Mouse (Mus musculus) kidney, postnatal 10 days (tissue): ENCODE data around the gene Slc36a3.
"Not testable (repeated sequence)": the region's sequence is repeated elsewhere in the genome, so short reads cannot be mapped to it uniquely, and the experiment has no call there.

Source experiments
- DNase-seq: peaks from one replicate; pipeline ENCODE4 v3.0.0; 2021; ENCODE audit warnings: mixed read lengths

Slc36a3 gene

GRCm38 (mm10) chr11:55141502-55141901 is 10.0 kb downstream of the Slc36a3 start:
- no peak for DNase-seq

- DNase-seq: no peak
Measured at GRCm38 (mm10) chr11:55137646-55138045, 13.9 kb downstream of the Slc36a3 start.

GRCm38 (mm10) chr11:55136770-55137547 is 14.5 kb downstream of the Slc36a3 start:
- no peak for DNase-seq

GRCm38 (mm10) chr11:55134871-55135270 is 16.6 kb downstream of the Slc36a3 start:
- no peak for DNase-seq

- DNase-seq: no peak
Measured at GRCm38 (mm10) chr11:55134407-55134806, 17.1 kb downstream of the Slc36a3 start.

- no peak for DNase-seq
Measured at GRCm38 (mm10) chr11:55133204-55133603, 18.3 kb downstream of the Slc36a3 start.

GRCm38 (mm10) chr11:55131946-55132345 is 19.6 kb downstream of the Slc36a3 start:
- no peak for DNase-seq

GRCm38 (mm10) chr11:55131077-55131742 is 20.3 kb downstream of the Slc36a3 start:
- no peak for DNase-seq

GRCm38 (mm10) chr11:55128411-55128810 is 23.1 kb downstream of the Slc36a3 start:
- DNase-seq: no peak

- no peak for DNase-seq
Measured at GRCm38 (mm10) chr11:55127937-55128336, 23.6 kb downstream of the Slc36a3 start.

- DNase-seq: no peak
Measured at GRCm38 (mm10) chr11:55126663-55127062, 24.8 kb downstream of the Slc36a3 start.

GRCm38 (mm10) chr11:55121430-55121829 is 30.1 kb downstream of the Slc36a3 start:
- no peak for DNase-seq

- no peak for DNase-seq
Measured at GRCm38 (mm10) chr11:55120821-55121271, 30.7 kb downstream of the Slc36a3 start.

GRCm38 (mm10) chr11:55120279-55120678 is 31.2 kb downstream of the Slc36a3 start:
- no peak for DNase-seq

- no peak for DNase-seq
Measured at GRCm38 (mm10) chr11:55117031-55117430, 34.5 kb downstream of the Slc36a3 start.

GRCm38 (mm10) chr11:55116004-55116403 is 35.5 kb downstream of the Slc36a3 start:
- DNase-seq: no peak

GRCm38 (mm10) chr11:55114291-55114690 is 37.2 kb downstream of the Slc36a3 start:
- no peak for DNase-seq

- not testable (repeated sequence) for DNase-seq
Measured at GRCm38 (mm10) chr11:55113861-55114250, 37.7 kb downstream of the Slc36a3 start.

GRCm38 (mm10) chr11:55113209-55113860 is 38.2 kb downstream of the Slc36a3 start:
- DNase-seq: no peak

GRCm38 (mm10) chr11:55110566-55111169 is 40.8 kb downstream of the Slc36a3 start:
- peak; percentile 42 for DNase-seq

GRCm38 (mm10) chr11:55109521-55110300 is 41.8 kb downstream of the Slc36a3 start:
- DNase-seq: no peak

GRCm38 (mm10) chr11:55106636-55107035 is 44.9 kb downstream of the Slc36a3 start:
- no peak for DNase-seq
